ENCODE assay signal across 21 mouse cellular contexts in genomic region chr1:70703934-70704333, GRCm38 (mm10). TPM values are rescaled to one million over a fixed set of nuclear protein-coding genes. Genes with fewer than 3 reads are reported as not detected.
"Had no signal": no experiment of that assay in that cellular context is flagged by ENCODE, and none has a peak within 500 bp of the region (broad histone marks: within the 10 kb centered on the region; RNA-seq: fewer than 3 reads in every experiment).

No protein-coding gene starts in this region.

- H3K9me3 ChIP-seq: liver, embryonic 13.5 days had no signal

- H3K27me3 ChIP-seq: liver, embryonic 13.5 days had no signal

- H3K4me2 ChIP-seq: liver, embryonic 13.5 days; midbrain, embryonic 11.5 days had no signal

- H3K4me1 ChIP-seq: liver, embryonic 13.5 days had no signal

- H3K9ac ChIP-seq: liver, embryonic 13.5 days had no signal

- DNase-seq: kidney, postnatal 10 days; kidney, postnatal 36 days; layer of hippocampus, postnatal 36 days; liver, embryonic 13.5 days; lung, adult 2 months; lung, postnatal 14 days; lung, postnatal 4 days; midbrain, embryonic 14.5 days; thymus, adult 18-20 months; thymus, postnatal 36 days had no signal

- H3K4me3 ChIP-seq: left cerebral cortex, adult 2 months; liver, embryonic 13.5 days had no signal

- H3K36me3 ChIP-seq: liver, embryonic 13.5 days had no signal

- H3K27ac ChIP-seq: left cerebral cortex, adult 2 months; liver, embryonic 13.5 days had no signal

RNA-seq across cellular contexts. Expression of gene Vwc2l, which starts 21.6 kb away (rescaled TPM):
- total RNA-seq: liver, adult 2 months; megakaryocyte progenitor cell, adult 5-6 weeks; megakaryocyte-erythroid progenitor cell, adult 5-6 weeks had no signal
- polyA plus RNA-seq: limb, embryonic 11.5 days; limb, embryonic 14.5 days; liver, adult 2 months; lung, adult 2 months; lung, embryonic 16.5 days; small intestine, adult 2 months; spleen, adult 2 months; urinary bladder, adult 2 months had no signal
